Mouse (Mus musculus): Measurements from ENCODE around the gene Rbms3.

Rbms3 gene

DNA sequence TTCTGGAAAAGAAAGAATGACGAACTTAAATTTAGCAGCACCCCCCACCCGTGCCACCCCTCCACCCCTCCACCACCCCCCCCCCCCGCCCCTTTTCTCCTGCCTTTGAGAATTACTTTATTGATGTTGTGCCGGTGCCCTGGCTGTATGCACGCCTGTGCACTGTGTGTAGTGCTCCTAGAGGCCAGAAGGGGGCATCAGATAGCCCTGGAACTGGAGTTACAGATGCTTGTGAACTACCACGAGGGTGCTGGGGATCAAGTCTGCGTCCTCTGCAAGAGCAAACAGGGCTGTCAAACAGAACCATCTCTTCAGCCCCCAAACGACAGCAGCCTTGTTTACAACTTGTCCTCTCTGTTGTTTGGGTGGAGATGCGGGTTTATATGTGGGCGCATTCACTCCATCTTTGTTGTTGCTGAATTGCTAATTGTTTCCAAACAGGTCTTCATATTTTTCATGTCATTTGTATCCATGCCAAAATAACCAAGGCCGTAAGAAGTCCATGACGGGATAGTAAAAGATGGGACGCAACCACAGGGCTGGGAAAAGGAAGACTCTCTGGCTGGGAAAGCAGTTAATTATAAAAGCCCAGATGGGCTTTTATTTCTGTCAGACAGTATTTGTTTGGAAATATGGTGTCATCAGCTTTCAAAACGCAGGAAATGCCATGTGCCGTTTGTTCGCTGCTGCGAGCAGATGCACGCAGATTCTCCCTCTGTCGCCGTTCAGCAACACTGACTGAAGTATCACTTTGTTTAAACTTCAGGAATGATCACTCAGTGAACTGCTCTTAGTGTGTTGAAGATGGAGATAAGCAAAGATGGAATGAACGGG lies 652.9 kb downstream of the Rbms3 start:
- no peak for DNase-seq (ENCODE audit: low read depth, low spot score)

DNA sequence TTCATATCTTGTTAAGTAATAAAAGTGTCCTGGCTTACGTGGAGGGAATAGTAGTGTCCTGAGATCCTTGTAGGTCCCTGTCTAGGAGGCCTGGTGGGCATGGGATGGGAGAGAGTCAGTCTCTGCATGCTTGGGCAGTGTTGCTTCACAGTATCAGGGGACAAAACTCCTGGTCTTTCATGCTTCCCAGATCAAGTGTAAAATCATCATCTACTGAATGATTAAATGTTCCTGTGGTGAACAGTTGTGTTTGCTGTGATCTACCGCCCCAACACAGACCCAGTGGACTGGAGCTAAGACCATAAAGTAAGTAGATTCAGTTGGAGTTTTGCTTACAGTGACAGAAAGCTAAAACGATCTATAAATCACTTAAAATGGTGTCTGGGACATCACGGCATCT lies 654.4 kb downstream of the Rbms3 start:
- no peak for DNase-seq (ENCODE audit: low read depth, low spot score)

DNA sequence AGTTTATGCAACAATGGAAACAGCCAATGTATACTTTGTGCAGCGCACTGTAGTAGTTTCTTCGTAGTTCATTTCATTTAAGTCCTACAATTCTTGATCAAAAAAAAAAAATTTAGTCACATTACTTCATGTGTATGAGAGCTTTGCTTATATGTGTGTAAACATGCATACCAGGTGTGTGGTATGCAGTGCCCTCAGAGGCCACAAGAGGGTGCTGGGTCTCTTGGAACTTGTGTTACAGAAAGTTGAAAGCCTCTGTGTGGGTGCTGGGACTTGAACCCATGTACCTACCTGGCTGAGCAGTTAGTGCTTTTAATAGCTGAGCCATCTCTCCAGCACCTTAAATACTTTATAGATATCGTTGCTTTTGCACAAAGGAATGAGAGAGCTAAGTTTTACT lies 655.6 kb downstream of the Rbms3 start:
- DNase-seq (ENCODE audit: low read depth, low spot score) = no peak

DNA sequence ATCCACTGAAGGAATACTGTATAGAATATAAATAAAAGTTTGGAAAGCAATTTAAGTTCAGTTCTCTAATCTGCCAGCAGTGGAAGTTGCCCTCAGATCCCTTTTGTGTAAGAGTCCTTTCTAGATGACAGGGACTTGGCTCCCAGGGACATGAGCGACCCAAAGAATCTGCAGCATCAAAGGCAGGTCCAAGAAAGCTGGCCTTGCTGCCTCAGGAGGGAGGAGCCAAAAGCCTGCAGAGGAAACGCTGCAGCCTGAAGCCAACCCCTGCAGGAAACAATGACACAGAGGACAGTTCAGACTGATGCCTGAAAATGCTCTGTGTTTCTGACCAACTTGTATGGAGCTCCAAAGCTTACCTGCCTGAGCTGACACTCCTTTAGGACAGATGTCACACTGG lies 656.1 kb downstream of the Rbms3 start:
- DNase-seq (ENCODE audit: low read depth, low spot score) = no peak

DNA sequence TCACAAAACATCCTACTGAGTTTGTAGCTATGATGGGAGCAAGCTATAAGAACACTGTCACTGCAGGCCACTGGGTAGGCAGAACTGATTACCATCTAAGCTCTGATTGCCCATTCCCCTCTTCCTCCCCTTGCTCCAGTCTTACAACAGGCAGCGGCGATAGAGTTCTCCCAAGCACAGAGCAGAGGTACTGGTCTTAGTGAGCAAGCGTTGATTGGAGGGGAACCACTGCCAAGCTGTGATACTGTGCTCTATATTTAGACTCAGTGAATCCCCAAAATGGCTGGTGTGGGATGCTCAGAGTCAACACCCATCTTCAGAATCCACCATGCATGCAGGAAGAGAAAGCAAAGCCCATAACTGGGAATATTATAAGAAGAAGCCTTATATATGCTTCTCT lies 662.4 kb downstream of the Rbms3 start:
- no peak for DNase-seq (ENCODE audit: low read depth, low spot score)

DNA sequence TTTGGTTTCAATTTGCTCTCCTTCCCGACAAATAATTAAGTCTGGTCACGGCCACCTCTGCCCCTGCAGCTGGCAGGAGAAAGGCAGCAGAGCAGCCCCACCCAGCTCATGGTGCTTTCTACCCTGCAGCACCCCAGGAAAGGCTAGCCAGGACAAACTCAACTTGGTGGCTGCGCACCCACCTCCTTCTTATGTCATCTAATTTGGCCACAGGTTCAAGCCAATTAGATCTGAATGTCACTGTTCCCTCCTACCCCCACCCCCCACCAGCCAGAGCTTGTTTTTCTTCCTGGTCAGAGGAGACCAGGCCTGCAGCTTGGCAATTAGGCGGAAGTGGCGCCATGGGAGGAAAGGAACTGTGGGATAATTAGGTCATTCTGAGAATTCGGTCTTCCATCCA lies 664.0 kb downstream of the Rbms3 start:
- DNase-seq (ENCODE audit: low read depth, low spot score) = no peak

DNA sequence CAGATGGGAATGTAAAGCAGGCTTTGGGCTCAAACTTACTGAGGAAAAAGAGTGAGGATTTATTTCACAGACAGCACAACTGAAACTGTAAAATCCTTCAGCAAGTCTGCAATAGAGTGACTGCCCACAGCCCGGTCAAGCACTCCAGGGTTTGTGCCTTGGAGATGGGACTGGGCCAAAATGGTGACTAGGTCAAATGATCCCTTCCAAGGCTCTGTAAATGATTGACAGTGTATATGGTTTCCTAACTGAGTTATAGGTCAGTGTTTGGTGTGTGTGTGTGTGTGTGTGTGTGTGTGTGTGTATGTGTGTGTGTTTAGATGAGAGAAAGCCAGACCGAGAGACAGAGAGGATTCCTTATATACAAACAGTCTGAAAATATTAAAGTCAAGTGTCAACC lies 673.6 kb downstream of the Rbms3 start:
- no peak for DNase-seq (ENCODE audit: low read depth, low spot score)

DNA sequence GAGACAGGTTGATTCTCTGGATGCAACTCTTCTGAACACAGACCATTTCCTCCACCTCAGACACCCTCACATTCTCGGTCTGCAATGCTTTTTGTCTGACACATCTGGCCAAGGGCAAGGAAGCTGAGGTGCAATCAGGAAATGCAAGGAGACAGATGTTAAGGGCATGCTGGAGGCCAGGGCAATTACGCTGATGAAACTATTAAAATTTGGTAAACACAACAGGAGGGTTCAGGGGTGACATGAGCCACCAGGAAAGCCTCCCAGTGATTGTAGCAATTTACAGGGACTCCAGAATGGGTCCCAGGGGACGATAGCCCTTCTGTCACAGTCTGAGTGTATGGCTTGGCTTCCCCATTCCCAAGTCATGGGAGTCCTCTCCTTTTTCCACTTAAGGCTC lies 681.5 kb downstream of the Rbms3 start:
- DNase-seq (ENCODE audit: low read depth, low spot score) = no peak

DNA sequence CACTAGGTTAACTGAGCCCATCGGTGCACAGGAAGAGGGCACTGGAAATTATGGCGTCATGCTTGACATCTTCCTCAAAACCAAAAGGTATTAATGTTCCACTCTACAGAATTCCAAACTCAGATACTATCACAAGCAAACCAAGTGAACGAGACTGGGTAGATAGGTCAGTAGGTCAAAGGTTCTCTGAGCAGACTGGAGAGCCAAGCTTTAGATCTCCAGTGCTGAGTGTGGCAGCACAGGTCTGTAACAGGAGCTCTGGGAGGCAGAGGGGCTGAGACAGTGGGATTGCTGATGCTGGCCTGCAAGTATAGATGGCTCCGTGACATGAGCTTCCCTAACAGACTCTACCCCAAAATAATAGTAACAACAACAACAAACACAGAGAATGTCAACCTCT lies 682.3 kb downstream of the Rbms3 start:
- DNase-seq (ENCODE audit: low read depth, low spot score) = no peak

DNA sequence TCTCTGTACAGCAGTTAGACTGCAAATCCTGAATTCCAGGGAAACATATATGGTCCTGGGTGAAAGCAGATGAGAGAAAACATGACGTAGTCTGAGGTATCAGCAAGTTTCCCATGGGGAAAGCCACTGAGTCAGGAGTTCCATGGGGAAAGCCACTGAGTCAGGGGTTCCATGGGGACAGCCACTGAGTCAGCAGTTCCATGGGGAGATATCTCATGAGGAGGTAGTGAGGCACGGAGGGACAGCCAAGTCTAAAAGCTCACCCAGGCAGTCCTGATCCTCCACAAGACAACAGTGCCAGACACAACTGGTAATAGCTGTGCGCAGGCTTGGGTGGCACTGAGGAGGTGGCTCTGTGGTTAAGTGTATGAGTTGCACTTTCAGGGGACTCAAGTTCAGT lies 682.9 kb downstream of the Rbms3 start:
- DNase-seq (ENCODE audit: low read depth, low spot score) = no peak

DNA sequence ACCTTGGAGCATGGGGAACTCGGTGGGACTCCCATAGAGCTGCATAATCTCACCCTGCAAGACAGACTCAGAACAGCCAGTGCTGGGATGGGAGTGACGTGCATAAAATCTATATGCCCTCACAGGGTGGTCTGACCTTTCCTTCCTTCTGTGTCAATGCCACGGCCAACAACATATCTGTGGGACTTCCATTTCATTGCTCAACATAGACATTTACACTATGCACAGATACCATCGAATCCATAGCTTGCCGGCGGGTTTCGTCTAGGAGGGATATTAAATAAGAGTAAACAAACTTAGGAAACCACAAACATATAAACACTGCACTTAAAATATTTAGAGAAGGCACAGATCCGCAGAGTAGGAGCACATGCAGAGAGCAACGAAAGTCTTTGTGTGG lies 684.0 kb downstream of the Rbms3 start:
- DNase-seq (ENCODE audit: low read depth, low spot score) = no peak

DNA sequence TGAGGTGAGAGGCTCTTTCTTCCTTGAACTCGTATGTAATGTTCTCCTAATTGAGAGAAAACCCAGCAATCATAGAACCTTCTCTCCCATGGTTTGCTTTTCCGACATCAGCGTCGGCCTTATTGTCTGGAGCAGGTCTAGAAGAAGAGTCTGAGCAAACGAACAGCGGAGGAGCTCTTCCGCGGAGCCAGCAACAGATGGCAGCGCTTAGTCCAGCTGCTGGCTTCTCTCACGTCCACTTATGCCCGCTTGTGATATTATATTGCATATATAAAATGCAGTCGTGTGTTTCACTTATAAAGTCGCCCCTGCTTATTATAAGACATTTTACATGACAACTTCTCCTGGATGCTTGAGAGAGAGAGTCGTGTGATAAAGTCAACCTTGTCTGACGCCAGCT lies 685.8 kb downstream of the Rbms3 start:
- DNase-seq (ENCODE audit: low read depth, low spot score) = no peak

DNA sequence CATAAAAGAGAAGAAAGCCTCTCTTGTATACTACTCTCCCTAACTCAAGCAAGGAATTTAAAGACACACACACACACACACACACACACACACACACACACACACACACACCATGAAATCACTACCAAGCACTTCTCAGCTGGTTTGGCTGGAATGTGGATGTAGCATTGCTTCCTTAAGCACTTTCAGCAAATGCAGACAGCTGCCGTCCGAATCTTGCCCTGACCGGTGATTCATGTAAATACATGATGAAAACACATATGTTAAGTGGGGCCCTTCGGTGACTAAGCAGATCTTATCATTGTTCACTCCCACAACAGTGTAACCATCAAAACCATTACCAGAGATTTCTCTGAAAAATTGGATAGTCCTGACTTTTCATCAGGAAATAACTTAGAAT lies 688.6 kb downstream of the Rbms3 start:
- no peak for DNase-seq (ENCODE audit: low read depth, low spot score)

DNA sequence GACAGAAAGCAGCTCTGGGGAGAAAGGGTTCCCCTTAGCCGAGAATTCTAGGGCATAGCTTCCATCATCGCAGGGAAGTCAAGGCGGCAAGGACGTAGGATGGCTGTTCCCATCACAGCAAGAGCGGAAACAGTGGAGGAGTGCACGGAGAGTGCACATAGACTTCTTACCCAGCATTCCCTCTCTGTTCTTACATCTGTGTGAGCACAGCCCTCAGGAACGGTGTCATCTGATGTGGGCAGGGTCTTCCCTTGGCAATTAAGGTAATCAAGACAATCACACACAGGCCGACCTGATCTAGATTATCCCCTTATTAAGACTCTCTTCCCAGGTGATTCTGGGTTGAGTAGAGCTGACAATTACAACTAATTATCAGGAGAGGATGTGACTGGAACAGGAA lies 689.0 kb downstream of the Rbms3 start:
- DNase-seq (ENCODE audit: low read depth, low spot score) = no peak

DNA sequence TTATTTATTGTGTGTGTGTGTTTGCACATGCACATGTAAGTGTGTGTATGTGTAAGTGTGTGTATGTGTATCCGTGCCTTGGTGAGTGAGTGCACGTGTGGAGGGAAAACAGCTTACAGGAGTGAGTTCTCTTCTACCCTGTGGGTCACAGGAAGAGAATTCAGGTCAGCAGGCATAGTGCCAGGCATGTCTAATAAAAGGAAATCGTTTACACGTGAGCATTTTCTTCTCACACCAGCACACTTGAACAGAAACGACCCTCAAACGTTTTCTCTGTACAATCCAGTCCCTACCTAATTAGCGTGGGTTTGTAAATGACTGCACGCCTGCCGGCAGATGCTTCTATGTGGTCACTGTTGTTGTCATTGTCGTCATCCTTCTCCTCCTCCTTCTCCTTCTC lies 701.4 kb downstream of the Rbms3 start:
- DNase-seq (ENCODE audit: low read depth, low spot score) = no peak

DNA sequence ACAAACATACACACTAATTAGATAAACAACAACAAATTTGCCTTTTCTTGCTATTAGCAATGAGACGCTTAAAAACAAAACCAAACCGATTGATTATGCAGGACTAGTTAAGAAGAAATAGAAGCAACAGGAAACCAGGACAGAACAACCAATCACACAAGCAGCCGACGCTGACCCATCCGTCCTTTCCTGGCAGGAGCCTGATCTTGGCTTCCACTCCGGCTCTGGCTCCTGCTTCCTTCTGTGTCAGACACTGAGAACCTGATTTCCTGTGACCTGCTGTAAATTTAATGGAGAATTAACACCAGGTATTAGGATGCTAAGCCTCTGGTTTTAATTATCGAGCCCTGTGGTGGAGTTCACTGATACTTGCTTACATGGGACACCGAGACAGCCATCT lies 706.6 kb downstream of the Rbms3 start:
- no peak for DNase-seq (ENCODE audit: low read depth, low spot score)

DNA sequence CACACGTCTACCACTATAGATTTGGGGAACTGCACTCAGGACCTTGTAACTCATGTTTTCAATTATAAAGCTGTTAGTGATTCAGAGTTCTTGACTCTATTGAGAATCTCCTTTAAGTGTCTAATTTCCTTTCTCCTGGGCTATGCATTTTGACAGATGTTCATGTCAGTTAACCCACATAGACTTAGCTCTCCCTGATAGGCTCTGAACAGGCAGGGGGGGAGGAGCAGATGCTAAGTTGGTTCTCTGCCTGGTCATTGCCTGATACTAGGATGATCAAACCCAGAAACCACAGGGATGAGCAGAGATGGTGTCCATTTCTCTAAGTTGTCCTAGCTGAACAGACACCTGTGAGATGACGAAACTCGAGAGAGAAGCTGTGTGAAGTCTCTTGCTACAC lies 707.2 kb downstream of the Rbms3 start:
- DNase-seq (ENCODE audit: low read depth, low spot score) = no peak

DNA sequence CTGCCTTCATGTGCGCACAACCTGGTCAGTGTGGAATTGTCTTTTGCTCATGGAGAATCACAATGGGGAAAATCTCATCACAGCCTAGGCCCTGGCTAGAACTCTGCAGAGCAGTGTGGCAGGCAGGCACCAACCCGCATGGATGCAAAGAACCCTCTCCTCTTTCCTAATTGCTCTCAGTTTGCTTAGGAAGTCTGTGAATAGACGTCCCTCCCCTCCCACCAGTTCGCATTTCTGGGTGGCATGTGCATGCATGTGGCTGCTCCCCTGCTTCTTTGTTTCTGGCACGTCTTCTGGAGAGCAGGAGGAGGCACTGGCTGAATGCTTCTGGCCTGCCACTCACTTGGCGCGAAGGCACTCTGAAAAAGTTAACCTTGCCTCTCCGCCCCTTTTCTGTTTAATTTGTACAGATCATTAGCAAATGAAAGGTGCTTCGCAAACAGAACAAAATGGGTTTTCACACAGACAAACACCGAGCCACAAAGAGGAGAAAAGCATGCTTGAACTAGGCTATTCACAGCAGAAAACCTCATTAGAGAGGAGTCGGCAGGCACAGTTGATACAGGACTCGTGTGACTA lies 710.2 kb downstream of the Rbms3 start:
- no peak for DNase-seq (ENCODE audit: low read depth, low spot score)

DNA sequence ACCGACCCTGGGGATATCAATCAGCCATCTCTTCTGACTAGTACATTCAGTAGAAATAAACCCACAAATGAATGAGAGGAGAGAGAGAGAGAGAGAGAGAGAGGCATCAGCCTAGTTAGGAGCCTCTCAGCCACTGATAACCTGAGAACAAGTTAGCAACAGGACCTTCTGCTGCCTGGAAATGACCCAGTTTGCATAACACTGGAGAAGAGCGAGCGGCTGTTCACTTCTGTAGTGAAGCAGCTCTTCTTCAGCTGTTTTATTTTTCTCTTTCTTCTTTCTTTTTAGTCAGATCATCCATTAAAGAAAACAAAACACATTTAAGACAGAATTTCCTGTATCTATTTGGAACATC lies 717.2 kb downstream of the Rbms3 start:
- DNase-seq (ENCODE audit: low read depth, low spot score) = no peak

DNA sequence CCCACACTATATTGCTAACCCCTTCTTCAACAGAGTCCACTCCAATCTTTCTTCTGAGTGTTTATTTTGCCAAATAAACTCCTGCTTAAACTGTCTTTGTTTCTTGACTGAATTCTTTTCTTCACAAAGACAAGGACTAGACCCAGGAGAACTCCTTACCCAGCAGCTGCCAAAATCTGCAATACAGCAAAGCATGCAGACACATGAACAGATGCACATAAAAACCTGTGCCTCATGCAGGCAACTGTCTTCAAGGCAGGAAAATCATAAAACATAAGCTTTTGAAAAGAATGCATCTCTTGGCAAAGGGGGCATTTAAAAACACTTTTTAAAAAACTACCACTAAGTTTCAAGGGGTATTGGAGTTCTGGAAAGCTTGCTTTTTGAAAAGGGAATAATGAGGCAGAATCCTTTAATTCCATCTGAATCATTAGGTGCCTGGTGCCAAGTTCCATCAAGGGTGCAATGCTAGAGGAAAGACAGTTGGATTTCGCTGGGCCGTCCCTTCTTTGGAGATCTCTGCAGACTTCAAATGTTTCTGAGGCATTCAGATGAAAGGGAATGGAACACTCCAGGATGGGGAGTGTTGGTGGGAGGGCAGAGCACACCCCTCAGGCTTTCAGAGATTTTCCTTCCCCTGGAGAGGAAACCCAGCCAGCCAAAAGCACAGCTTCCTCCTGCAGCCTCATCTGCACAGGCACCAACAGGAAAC lies 717.8 kb downstream of the Rbms3 start:
- DNase-seq (ENCODE audit: low read depth, low spot score) = no peak

DNA sequence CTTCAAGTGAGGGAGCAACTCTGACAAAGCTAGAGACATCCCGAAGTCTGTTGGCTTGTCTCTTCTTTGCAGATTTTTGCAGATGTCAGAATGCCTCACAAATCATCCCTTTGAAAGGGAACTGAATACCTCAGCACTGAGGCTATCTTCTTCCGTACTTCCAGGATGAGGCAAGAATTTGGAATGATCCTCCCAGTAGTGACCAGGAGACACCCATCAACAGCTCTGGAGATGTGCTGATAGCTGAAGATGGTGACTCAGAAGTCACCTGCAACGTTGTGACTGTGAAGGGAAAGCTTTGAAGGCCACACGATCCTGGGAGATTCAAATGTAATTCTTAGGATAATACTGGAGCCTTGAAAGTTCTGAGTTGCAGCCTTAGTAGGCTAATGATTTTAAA lies 720.2 kb downstream of the Rbms3 start:
- no peak for DNase-seq (ENCODE audit: low read depth, low spot score)

DNA sequence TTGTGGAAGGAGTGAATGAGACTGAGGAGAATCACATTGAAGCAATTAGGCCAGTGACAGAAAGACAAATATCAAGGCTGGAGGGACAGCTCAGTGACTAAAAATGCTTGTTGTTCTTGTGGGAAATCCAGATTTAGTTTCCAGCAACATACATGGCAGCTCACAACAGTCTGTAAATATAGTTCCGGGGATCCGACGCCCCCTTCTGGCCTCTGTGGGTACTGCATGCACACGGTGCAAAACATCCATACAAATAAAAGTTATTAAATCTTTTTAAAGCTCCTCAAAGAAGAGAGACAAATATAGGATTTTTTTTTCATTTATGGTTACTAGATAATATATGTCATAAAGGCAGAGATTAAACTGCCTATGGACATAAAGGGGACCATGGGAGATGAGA lies 722.8 kb downstream of the Rbms3 start:
- no peak for DNase-seq (ENCODE audit: low read depth, low spot score)

DNA sequence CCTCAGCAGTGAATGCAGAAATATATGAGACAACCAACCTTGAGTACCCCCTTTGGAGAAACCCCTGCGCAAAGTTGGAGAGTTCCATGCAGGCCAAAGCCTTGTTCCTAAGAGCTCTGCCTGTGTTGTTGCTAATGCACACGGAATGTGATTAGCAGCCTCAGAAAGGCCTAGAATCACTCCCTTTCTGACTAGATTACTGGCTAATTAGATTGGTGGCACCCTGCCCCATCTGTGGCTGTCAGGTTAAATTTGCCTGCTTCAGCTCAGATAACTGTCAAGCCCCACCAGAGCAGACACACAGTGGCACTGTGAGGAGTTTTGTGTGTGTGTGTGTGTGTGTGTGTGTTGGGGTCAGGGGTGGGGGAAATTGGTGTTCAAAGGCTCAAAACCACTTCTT lies 724.1 kb downstream of the Rbms3 start:
- no peak for DNase-seq (ENCODE audit: low read depth, low spot score)

Data from A20 (cell line).